Mouse (Mus musculus): Measurements from ENCODE around the gene Nprl2.

- TF ChIP-seq CTCF (IDR thresholded peaks at IDR 0.05; ENCODE audit: control insufficient read depth, insufficient read depth, insufficient replicate concordance, low read depth, low read length) = peak; percentile 79; the same call in 1 of the 2 replicates
- no peak for TF ChIP-seq POLR2A (IDR thresholded peaks at IDR 0.05; ENCODE audit: control insufficient read depth, low read depth, low read length)
Observed at GRCm38 (mm10) chr9:107545602-107546001, 3.6 kb downstream of the Nprl2 start.
